Mouse (Mus musculus) G1E (cell line): ENCODE results near the gene Coa7. TPM values are rescaled to one million over a fixed set of nuclear protein-coding genes. Genes with fewer than 3 reads are reported as not detected.

Experiments used
- ATAC-seq: 2 replicates; pipeline ENCODE4 v1.8.0; 2016; ENCODE audit warnings: mild to moderate bottlenecking; ENCODE audit not compliant: insufficient number of reproducible peaks, poor library complexity, low FRiP score, severe bottlenecking; ENCODE audit errors: extremely low read depth
- DNase-seq: peaks from one replicate; pipeline ENCODE4 v3.0.0; 2012; ENCODE audit warnings: low spot score
- H3K27me3 ChIP-seq: 2 replicates; pipeline ENCODE4 v1.6.1; 2012; ENCODE audit warnings: mild to moderate bottlenecking, low read length, inconsistent platforms; ENCODE audit not compliant: insufficient read depth
- H3K36me3 ChIP-seq: replicated peaks from 2 replicates; pipeline ENCODE3; 2012; ENCODE audit warnings: mild to moderate bottlenecking, inconsistent platforms
- H3K4me1 ChIP-seq: 2 replicates; pipeline ENCODE4 v1.6.1; 2012; ENCODE audit warnings: low read depth, low read length, inconsistent platforms, mixed read lengths; ENCODE audit not compliant: insufficient read depth
- H3K4me3 ChIP-seq: 2 replicates; pipeline ENCODE4 v1.5.1; 2012; ENCODE audit warnings: low read depth, mild to moderate bottlenecking, inconsistent platforms, low read length, moderate library complexity, mixed read lengths
- H3K9me3 ChIP-seq: replicated peaks from 2 replicates; pipeline ENCODE4 v1.6.1; 2012; ENCODE audit warnings: inconsistent platforms
- CTCF ChIP-seq: IDR thresholded peaks from 2 replicates; pipeline ENCODE4 v1.5.1; 2012; ENCODE audit warnings: low read depth, low read length, inconsistent platforms, mixed read lengths
- GATA1 ChIP-seq: IDR thresholded peaks from 2 replicates; pipeline ENCODE4 v1.6.1; 2012; ENCODE audit warnings: borderline replicate concordance, low read length, inconsistent platforms, mixed read lengths
- GATA2 ChIP-seq: IDR thresholded peaks from 2 replicates; pipeline ENCODE4 v1.6.1; 2012; ENCODE audit warnings: low read depth, low read length, inconsistent platforms, borderline replicate concordance
- POLR2AphosphoS5 ChIP-seq: IDR thresholded peaks from 2 replicates; pipeline ENCODE4 v1.6.1; 2012; ENCODE audit warnings: low read depth, low read length, inconsistent platforms; ENCODE audit not compliant: insufficient replicate concordance
- TAL1 ChIP-seq: conservative IDR thresholded peaks from 2 replicates; pipeline ENCODE4 v1.6.1; 2012; ENCODE audit warnings: low read depth, low read length, inconsistent platforms, mixed read lengths
- polyA plus RNA-seq: library from polyadenylated mRNA; stranded (reverse); fragments of >175 nt; gene quantifications from 2 replicates; pipeline ENCODE4 v1.2.3, GENCODE M21; 2012
- total RNA-seq, 2 experiments: library from RNA; stranded (forward) in 1 of 2; stranded (reverse) in 1 of 2; fragments of 200-1000 nt in 1 of 2; fragments of >200 nt in 1 of 2; fragmentation: Nextera tagmentation in 1 of 2; gene quantifications; 2 replicates each; pipeline ENCODE4 v1.2.3; 2014 to 2017

The Coa7 gene
- total and polyA plus RNA-seq, 3 experiments = 4.2 to 11.1 (median 4.2) TPM

DNA sequence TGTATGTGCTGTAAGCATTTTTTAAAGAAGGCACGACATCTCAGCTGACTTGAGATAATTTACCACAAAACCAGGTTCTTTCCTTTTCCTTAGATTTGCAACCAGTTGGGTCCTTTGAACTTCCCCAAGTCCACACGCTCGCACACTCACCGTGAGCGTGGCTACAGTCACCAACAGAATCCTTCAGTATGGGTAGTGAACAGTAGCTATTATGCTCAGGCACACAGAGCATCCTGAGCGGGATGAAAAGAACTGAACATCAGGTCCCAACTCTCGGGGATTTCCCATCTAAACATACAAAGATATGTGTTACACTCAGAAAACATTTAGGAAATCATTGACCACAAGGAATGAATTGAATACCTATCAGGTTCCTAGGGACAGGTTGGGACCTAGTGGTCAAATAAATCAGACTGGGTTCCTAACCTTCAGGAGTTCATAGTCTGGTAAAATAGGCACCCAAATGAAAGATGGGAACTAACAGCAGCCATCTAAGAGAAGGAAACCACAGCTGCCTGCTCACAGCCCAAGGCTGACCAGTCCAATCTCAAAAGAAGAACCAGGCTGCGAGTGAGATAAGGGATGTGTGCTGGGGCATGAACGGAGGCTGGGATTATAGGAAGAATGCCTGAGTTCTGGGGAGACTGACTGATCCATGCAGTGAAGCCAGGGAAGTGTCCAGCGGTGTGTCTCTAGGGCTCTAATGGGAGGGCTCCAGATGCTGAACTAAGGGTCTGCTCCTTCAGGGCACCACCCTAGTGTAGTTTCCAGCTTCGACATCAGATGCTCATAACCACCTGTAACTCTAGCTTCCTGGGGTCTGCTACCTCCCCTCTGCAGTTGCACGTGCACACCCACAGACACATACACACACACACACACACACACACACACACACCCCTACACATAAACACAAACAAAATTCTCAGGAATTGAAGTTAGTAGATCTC lies 10.0 kb upstream of the Coa7 start:
- Histone ChIP-seq H3K4me1 (peaks cover 20% of the 10 kb centered on the region), H3K4me3 (no peak overlapping the region), H3K27me3 (peaks cover 10% of the 10 kb centered on the region), H3K36me3 (no peaks in the 10 kb centered on the region), H3K9me3 (peaks cover 4% of the 10 kb centered on the region)
- ATAC-seq (no peak), DNase-seq (no peak)
- no peak for TF ChIP-seq POLR2AphosphoS5
- no peak for TF ChIP-seq GATA2
- no peak for TF ChIP-seq GATA1
- TF ChIP-seq TAL1 = no peak
- no peak for TF ChIP-seq CTCF

DNA sequence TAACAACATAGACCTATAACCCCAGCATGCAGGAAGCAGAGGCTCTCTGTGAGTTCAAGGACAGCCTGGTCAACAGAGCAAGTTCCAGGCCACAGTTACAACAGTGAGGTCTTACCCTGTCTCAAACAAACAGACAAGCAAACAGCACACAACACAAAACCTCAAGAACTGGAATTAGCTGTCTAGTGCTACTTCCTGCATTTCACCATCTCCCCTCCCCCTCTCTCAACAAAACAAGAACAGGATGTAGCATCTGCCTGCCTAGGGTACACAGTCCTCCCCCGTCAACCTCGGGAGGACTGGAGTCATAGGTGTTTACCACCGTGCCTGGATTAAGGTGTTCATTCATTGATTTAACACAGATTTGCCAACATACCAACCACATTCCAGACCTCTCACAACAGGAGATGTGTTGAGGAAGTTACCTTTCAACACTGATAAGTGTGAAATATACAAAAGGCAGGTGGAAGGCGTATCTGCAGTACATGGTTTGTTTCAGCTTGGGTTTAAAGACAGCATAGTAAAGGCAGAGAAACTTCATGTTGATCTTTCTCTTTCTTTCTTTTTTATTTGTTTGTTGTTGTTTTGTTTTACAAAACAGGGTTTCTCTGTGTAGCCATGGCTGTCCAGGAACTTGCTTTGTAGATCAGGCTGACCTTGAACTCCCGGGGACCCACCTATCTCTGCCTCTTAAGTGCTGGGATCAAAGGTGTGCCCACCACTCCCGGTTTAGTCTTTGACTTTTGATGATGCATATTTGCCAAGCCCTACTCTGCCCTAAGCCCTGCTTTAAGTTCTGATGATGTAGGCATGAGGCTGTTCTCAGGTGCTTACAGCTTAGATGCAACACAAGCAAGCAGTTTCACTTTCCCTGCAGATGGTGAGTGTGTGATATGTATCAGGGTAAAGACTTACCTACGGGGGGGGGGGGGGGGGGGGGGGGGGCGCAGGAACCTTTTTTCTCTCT lies 9.0 kb upstream of the Coa7 start:
- no peak for ATAC-seq
- TF ChIP-seq CTCF (no peak), POLR2AphosphoS5 (no peak), GATA2 (no peak), GATA1 (no peak), TAL1 (no peak)
- peaks cover 4% of the 10 kb centered on the region for H3K9me3 ChIP-seq

DNA sequence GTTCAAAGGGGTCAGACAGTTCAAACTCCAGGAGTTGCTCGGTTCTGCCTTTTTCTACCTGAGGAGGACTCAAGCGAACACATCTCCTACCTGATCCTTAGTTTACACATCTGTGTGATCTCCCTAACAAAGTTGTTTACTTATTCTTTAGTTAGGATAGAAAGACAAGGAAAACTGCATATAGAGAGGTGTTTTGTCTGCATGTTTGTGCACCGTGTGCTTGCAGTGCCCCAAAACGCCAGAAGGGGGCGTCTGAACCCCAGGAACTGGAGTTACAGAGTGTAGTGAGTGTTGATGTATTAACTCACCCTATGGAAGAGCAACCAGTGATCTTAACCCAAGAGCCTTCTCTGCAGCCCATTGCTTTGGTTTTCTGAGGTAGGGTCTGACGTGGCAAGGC lies 8.2 kb upstream of the Coa7 start:
- no peak for DNase-seq
- no peak for ATAC-seq

More for the DNA sequence above, 9.0 kb upstream of the Coa7 start:
- no peaks in the 10 kb centered on the region for H3K36me3 ChIP-seq
- H3K4me1 ChIP-seq = peaks cover 23% of the 10 kb centered on the region
- DNase-seq = no peak
- no peak overlapping the region for H3K4me3 ChIP-seq
- peaks cover 10% of the 10 kb centered on the region for H3K27me3 ChIP-seq

DNA sequence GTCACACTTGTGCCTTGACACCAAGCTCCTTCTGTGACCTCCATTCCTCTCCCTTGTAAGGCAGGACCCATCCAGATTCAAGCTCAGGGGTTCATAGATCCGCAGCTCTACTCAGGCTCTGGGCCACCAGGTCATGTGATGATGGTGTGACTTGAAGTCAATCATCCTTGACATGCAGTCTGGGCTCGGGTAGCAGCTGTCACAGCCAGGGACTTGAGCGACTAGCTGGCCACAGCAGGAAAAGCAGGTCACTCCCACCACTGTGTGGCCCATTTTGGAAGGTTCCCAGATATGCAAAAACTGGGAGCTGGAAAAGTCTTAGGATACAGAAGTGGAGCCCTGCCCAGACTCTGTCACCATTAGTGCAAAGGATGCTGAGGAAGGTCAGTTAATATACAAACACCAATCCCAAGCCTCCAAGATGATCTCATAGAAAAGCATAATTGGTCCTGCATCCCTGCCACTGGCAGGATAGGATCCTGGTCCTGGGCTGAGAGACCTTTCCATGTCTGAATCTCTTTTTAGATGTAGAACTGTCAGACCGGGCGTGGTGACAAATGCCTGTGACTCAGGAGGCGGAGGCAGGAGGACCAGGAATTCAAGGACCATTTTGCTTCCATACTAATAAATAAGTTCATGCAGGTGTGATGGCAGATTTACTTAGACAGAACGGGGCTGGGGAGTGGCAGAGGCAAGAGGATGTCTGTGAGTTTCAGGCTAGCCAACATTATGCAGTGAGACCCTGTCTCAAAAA lies 7.1 kb upstream of the Coa7 start:
- DNase-seq (no peak), ATAC-seq (no peak)
- no peak overlapping the region for H3K4me3 ChIP-seq
- H3K9me3 ChIP-seq = peaks cover 4% of the 10 kb centered on the region
- TF ChIP-seq GATA2 (no peak), CTCF (no peak), TAL1 (no peak)
- H3K4me1 ChIP-seq = peaks cover 23% of the 10 kb centered on the region
- H3K36me3 ChIP-seq = no peaks in the 10 kb centered on the region
- H3K27me3 ChIP-seq = peaks cover 10% of the 10 kb centered on the region

More for the DNA sequence above, 8.2 kb upstream of the Coa7 start:
- Histone ChIP-seq H3K9me3 (peaks cover 4% of the 10 kb centered on the region), H3K36me3 (no peaks in the 10 kb centered on the region), H3K4me3 (no peak overlapping the region), H3K27me3 (peaks cover 10% of the 10 kb centered on the region), H3K4me1 (peaks cover 23% of the 10 kb centered on the region)
- TF ChIP-seq GATA1 (no peak), POLR2AphosphoS5 (no peak), CTCF (no peak), GATA2 (no peak)

DNA sequence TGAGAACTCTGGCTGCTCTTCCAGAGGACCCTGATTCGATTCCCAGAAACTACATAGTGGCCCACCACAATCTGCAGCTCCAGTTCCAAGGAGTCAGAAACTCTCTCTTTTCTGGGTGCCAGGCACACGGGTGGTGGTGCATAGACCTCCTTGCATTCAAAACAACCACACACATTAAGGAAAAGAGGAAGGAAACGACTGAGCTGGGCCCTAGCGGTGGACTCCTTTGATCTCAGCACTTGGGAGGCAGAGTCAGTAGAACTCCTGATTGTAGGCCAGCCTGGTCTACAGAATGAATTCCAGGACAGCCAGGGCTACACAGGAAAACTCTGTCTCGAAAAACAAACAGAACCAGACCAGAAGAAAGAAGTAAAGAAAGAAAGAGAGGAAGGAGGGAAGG lies 4.4 kb upstream of the Coa7 start:
- Histone ChIP-seq H3K4me3 (no peak overlapping the region), H3K4me1 (peaks cover 25% of the 10 kb centered on the region), H3K9me3 (peaks cover 4% of the 10 kb centered on the region), H3K36me3 (no peaks in the 10 kb centered on the region), H3K27me3 (peaks cover 4% of the 10 kb centered on the region; the same call in 1 of the 2 replicates)
- TF ChIP-seq TAL1 (no peak), GATA2 (no peak), CTCF (no peak), GATA1 (no peak), POLR2AphosphoS5 (no peak)
- ATAC-seq = no peak
- no peak for DNase-seq
